Mouse (Mus musculus): ENCODE results near the gene Tirap.

The Tirap gene

GRCm38 (mm10) chr9:35200529-35201060 is 504 bp upstream of the Tirap start:
- DNase-seq (ENCODE audit: low read depth, low spot score), result no peak
- peaks cover 2% of the 10 kb centered on the region; the same call in 1 of the 2 replicates for H3K36me3 ChIP-seq (ENCODE audit: control insufficient read depth, insufficient read depth, low read length, poor library complexity, severe bottlenecking)
- no peaks in the 10 kb centered on the region for H3K27me3 ChIP-seq (ENCODE audit: control insufficient read depth, insufficient read depth, low read length, poor library complexity, severe bottlenecking)

- Histone ChIP-seq H3K36me3 (ENCODE audit: control insufficient read depth, insufficient read depth, low read length, poor library complexity, severe bottlenecking) (no peaks in the 10 kb centered on the region), H3K27me3 (ENCODE audit: control insufficient read depth, insufficient read depth, low read length, poor library complexity, severe bottlenecking) (no peaks in the 10 kb centered on the region)
- peak; percentile 6 for DNase-seq (ENCODE audit: low read depth, low spot score)
Measured at GRCm38 (mm10) chr9:35198945-35199771, 933 bp downstream of the Tirap start.

GRCm38 (mm10) chr9:35198351-35198750 is 1.7 kb downstream of the Tirap start:
- no peaks in the 10 kb centered on the region for H3K36me3 ChIP-seq (ENCODE audit: control insufficient read depth, insufficient read depth, low read length, poor library complexity, severe bottlenecking)
- peak; percentile 29 for DNase-seq (ENCODE audit: low read depth, low spot score)
- H3K27me3 ChIP-seq (ENCODE audit: control insufficient read depth, insufficient read depth, low read length, poor library complexity, severe bottlenecking), result no peaks in the 10 kb centered on the region

GRCm38 (mm10) chr9:35197625-35198024 is 2.5 kb downstream of the Tirap start:
- Histone ChIP-seq H3K27me3 (ENCODE audit: control insufficient read depth, insufficient read depth, low read length, poor library complexity, severe bottlenecking) (no peaks in the 10 kb centered on the region), H3K36me3 (ENCODE audit: control insufficient read depth, insufficient read depth, low read length, poor library complexity, severe bottlenecking) (no peaks in the 10 kb centered on the region)
- DNase-seq (ENCODE audit: low read depth, low spot score), result no peak

- H3K27me3 ChIP-seq (ENCODE audit: control insufficient read depth, insufficient read depth, low read length, poor library complexity, severe bottlenecking), result no peaks in the 10 kb centered on the region
- H3K36me3 ChIP-seq (ENCODE audit: control insufficient read depth, insufficient read depth, low read length, poor library complexity, severe bottlenecking), result peaks cover 4% of the 10 kb centered on the region; the same call in 1 of the 2 replicates
- no peak for DNase-seq (ENCODE audit: low read depth, low spot score)
Measured at GRCm38 (mm10) chr9:35194048-35194447, 6.0 kb downstream of the Tirap start.

GRCm38 (mm10) chr9:35192983-35193542 is 7.0 kb downstream of the Tirap start:
- Histone ChIP-seq H3K36me3 (ENCODE audit: control insufficient read depth, insufficient read depth, low read length, poor library complexity, severe bottlenecking) (peaks cover 4% of the 10 kb centered on the region), H3K27me3 (ENCODE audit: control insufficient read depth, insufficient read depth, low read length, poor library complexity, severe bottlenecking) (no peaks in the 10 kb centered on the region)
- DNase-seq (ENCODE audit: low read depth, low spot score), result no peak

GRCm38 (mm10) chr9:35188700-35189099 is 11.4 kb downstream of the Tirap start:
- no peak for DNase-seq (ENCODE audit: low read depth, low spot score)
- Histone ChIP-seq H3K36me3 (ENCODE audit: control insufficient read depth, insufficient read depth, low read length, poor library complexity, severe bottlenecking) (peaks cover 6% of the 10 kb centered on the region), H3K27me3 (ENCODE audit: control insufficient read depth, insufficient read depth, low read length, poor library complexity, severe bottlenecking) (no peaks in the 10 kb centered on the region)

- Histone ChIP-seq H3K27me3 (ENCODE audit: control insufficient read depth, insufficient read depth, low read length, poor library complexity, severe bottlenecking) (no peaks in the 10 kb centered on the region), H3K36me3 (ENCODE audit: control insufficient read depth, insufficient read depth, low read length, poor library complexity, severe bottlenecking) (peaks cover 6% of the 10 kb centered on the region)
- DNase-seq (ENCODE audit: low read depth, low spot score), result no peak
Measured at GRCm38 (mm10) chr9:35187351-35187903, 12.7 kb downstream of the Tirap start.

- peak; percentile 58 for DNase-seq (ENCODE audit: low read depth, low spot score)
- H3K27me3 ChIP-seq (ENCODE audit: control insufficient read depth, insufficient read depth, low read length, poor library complexity, severe bottlenecking), result no peaks in the 10 kb centered on the region
- H3K36me3 ChIP-seq (ENCODE audit: control insufficient read depth, insufficient read depth, low read length, poor library complexity, severe bottlenecking), result peaks cover 2% of the 10 kb centered on the region
Measured at GRCm38 (mm10) chr9:35186430-35186829, 13.7 kb downstream of the Tirap start.

- Histone ChIP-seq H3K27me3 (ENCODE audit: control insufficient read depth, insufficient read depth, low read length, poor library complexity, severe bottlenecking) (no peaks in the 10 kb centered on the region), H3K36me3 (ENCODE audit: control insufficient read depth, insufficient read depth, low read length, poor library complexity, severe bottlenecking) (peaks cover 2% of the 10 kb centered on the region)
- DNase-seq (ENCODE audit: low read depth, low spot score), result peak; percentile 22
Measured at GRCm38 (mm10) chr9:35183359-35183758, 16.7 kb downstream of the Tirap start.

GRCm38 (mm10) chr9:35182832-35183231 is 17.3 kb downstream of the Tirap start:
- no peaks in the 10 kb centered on the region for H3K27me3 ChIP-seq (ENCODE audit: control insufficient read depth, insufficient read depth, low read length, poor library complexity, severe bottlenecking)
- H3K36me3 ChIP-seq (ENCODE audit: control insufficient read depth, insufficient read depth, low read length, poor library complexity, severe bottlenecking), result peaks cover 2% of the 10 kb centered on the region
- no peak for DNase-seq (ENCODE audit: low read depth, low spot score)

- DNase-seq (ENCODE audit: low read depth, low spot score), result no peak
- no peaks in the 10 kb centered on the region for H3K36me3 ChIP-seq (ENCODE audit: control insufficient read depth, insufficient read depth, low read length, poor library complexity, severe bottlenecking)
- H3K27me3 ChIP-seq (ENCODE audit: control insufficient read depth, insufficient read depth, low read length, poor library complexity, severe bottlenecking), result no peaks in the 10 kb centered on the region
Measured at GRCm38 (mm10) chr9:35176124-35176659, 23.9 kb downstream of the Tirap start.

- H3K36me3 ChIP-seq (ENCODE audit: control insufficient read depth, insufficient read depth, low read length, poor library complexity, severe bottlenecking), result no peaks in the 10 kb centered on the region
- DNase-seq (ENCODE audit: low read depth, low spot score), result peak; percentile 95
- no peaks in the 10 kb centered on the region for H3K27me3 ChIP-seq (ENCODE audit: control insufficient read depth, insufficient read depth, low read length, poor library complexity, severe bottlenecking)
Measured at GRCm38 (mm10) chr9:35175251-35176123, 24.6 kb downstream of the Tirap start, which contains the start of gene Dcps. Gene Dcps (minus strand): TSS chr9:35176061.

GRCm38 (mm10) chr9:35173331-35173730 is 26.8 kb downstream of the Tirap start:
- no peak for DNase-seq (ENCODE audit: low read depth, low spot score)
- H3K27me3 ChIP-seq (ENCODE audit: control insufficient read depth, insufficient read depth, low read length, poor library complexity, severe bottlenecking), result no peaks in the 10 kb centered on the region
- H3K36me3 ChIP-seq (ENCODE audit: control insufficient read depth, insufficient read depth, low read length, poor library complexity, severe bottlenecking), result peaks cover 4% of the 10 kb centered on the region; the same call in 1 of the 2 replicates

Data from splenic B cell, adult 2 months (primary cell).